Mouse (Mus musculus) retina, postnatal 7 days (tissue): ENCODE results near the gene Panx2.
A peak's percentile ranks its signal among the peaks of the same experiment; 100 is the strongest.

Experiments used
- DNase-seq: peaks from one replicate; pipeline ENCODE4 v3.0.0-alpha.2; 2012; ENCODE audit warnings: low read depth, low spot score

Panx2 gene

DNA sequence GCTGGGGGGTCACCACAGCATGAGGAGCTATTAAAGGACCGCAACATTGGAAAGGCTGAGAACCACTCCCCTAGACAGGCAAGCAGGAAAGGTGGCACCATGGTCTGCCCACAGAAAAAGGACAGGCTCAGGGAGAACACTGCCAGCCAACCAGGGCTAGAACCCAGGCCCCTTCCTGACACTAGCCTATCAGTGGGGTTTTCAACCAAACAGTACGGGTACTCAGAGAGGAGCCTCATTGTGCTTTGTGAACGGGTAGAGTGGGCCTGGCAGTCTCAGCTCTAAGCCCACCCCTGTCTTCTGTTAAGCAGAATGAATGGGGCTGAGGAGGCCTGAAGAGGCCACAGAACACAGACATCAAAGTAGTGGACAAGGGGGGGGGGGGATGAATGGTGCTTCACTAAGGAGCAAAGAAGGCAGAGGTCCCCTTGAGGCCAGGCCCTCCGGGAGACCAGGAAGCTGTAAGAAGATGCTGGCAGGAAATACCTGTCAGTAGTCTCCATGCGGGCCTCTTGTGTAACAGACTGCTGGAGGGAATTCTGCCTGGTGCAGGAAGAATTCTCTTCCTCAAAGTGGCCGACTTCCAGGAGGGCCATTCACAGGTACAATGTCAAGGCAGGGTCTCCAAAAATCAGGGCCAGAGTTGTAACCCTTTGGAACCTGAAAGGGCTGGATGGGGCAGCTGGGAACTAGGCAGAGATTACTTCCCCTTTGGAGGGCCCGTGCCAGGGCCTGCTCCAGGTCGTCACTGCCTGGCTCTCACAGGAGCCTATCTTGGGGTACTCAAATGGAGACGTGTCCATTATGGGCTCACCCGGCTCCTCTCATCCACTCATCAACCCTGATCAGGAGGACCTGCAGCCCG, 15.3 kb downstream of the Panx2 start, which contains the start of gene Trabd:
Trabd (plus strand) TSS at position 512 of the 865 bp plus-strand sequence.
- DNase-seq = no peak

DNA sequence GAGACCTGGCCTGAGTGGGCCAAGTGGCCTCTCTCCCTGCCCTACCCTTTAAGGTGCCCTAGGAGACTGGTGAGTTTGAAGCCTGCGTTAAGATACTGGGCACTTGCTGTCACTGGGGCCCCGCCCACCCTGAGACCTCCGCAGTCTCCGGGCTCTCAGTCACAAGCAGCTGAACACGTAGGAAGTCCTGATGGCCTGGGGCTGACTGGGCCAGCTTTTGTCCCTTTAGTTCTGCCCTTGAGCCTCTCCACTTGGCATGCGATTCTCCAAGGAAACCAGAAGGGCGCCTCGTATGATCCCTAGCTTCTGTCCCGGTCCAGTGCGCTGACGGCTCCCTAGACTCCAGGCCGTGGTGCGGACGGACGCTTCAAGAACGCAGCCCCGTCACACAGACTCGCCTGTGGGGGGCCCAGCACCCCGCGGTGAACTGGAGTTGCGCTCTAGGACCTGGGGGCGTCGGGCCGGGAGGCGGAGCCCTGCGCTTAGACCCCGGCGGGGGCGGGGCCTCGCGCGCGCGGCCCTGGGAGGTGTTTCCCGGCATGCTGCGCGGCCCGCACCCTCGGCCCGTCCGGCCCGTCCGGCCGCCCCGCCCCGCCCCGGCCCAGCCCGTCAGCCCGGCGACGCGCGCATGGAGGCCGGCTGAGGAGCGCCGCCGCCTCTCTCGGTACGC, 16.1 kb downstream of the Panx2 start:
- peak; percentile 82 for DNase-seq

GRCm38 (mm10) chr15:89076156-89076731, 16.7 kb downstream of the Panx2 start:
- no peak for DNase-seq

- DNase-seq = no peak
Measured at GRCm38 (mm10) chr15:89078208-89078836, 18.8 kb downstream of the Panx2 start.

- DNase-seq = no peak
Measured at GRCm38 (mm10) chr15:89083906-89084305, 24.4 kb downstream of the Panx2 start.

GRCm38 (mm10) chr15:89084826-89085225, 25.3 kb downstream of the Panx2 start:
- no peak for DNase-seq

DNA sequence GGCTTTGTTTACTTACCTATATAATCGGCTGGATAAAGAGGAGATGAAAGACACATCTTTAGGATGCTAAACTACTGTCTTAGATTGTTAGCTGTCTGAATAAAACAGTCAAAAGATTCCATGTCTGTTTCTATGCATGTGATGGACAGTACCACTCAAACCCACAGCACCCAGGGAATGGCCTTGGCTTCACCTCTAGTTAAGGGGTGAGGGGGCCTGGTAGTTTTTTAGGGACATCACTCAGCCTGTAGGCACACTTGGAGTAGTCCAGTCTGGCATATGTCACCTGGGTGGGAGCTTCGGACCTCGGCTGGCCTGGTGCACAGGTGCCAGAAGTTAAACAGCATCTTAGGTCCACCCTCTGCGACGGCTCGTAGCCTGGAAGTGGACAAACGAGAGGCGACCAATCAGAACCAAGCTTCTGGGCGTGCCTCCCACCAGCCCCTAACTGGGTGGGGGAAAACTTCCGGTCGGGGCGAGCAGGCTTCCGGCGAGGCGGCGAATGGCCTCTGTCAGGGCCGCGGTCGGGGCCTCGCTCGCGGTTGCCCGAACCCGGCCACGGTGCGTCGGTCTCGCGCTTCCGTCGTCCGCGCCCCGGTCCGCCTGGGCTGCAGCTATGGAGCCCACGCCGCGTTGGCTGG, 29.2 kb downstream of the Panx2 start, which contains the start of gene Selenoo:
Selenoo (plus strand) TSS at position 478 of the 641 bp plus-strand sequence.
- DNase-seq = peak; percentile 81

GRCm38 (mm10) chr15:89089248-89090051, 29.9 kb downstream of the Panx2 start:
- no peak for DNase-seq

DNA sequence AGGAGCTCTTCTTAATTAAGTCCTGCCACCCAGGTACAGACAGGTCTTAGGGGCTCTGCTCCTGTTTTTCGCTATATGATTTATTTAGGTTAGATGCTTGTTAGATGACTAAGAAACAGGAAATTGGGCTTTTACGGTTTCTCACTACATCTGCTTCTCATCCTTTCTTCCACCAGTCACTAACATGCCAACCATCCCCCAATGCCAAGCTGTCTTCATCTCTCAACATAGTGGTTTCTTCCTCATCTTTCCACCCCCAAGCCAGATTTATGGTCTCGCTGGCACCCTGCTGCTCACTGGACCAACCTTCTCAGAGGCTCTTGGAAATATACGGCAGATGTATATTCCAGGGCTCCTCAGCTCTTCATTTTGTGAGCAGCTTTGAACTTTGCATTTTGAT, 31.1 kb downstream of the Panx2 start:
- DNase-seq = no peak

GRCm38 (mm10) chr15:89092181-89092580, 32.6 kb downstream of the Panx2 start:
- DNase-seq = no peak

DNA sequence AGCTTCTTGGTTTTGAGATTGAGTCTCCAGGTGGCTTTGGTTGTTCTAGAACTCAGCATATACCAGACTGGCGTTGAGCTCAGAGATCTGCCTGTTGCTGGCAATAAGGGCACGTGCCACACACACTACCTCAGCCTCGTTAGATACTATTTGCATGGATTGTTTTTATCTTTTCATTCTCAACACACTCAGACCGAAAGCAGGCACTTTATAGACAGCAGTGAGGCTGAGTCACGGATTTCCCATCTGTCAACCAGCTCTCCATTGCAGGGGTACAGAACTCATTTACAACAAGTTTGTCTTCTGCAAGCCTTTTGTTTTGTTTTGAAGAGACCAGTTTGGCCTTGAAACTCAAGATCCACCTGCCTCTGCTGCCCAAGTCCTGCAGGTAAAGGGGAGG, 37.9 kb downstream of the Panx2 start:
- DNase-seq = no peak

- DNase-seq = no peak
Measured at GRCm38 (mm10) chr15:89098616-89099015, 39.1 kb downstream of the Panx2 start.

- DNase-seq = no peak
Measured at GRCm38 (mm10) chr15:89100823-89101222, 41.3 kb downstream of the Panx2 start.

DNA sequence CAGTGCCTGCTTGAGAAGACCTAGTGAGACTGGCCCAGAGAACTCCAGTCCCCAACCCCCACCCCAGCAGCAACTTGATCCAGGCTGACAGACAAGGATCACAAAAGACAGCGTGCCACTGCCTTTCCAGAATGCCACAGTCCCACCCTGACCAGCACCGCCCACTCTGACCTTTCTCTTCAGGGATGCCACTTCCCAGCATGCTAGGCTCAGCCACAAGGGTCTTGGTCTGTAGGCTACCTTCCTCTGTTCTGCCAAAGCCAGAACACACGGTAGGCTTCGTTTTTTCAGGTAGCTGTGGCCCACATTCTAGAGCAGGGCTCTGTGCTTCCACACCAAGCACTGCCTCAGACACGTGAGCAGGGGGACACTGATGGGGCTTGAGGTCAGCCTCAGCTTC, 43.1 kb downstream of the Panx2 start:
- no peak for DNase-seq

DNA sequence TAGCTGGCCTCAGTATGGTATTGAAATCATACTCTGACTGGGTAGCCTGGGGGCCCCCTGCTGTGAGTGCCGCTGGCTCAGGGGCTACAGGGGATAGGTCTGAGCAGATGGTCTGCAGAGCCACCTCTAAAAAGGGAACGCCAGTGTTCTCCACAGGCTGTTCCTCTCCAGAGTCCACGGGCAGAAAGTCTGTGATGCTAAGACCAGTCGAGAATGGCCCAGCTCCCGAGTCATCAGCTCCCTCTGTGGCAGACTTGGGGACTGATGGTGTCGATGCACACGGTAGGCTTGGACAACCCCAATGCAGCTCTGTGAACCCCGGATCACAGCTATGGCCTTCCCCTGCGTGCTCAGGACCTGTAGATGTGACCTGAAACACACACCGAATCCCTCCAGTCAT, 44.4 kb downstream of the Panx2 start:
- no peak for DNase-seq

- DNase-seq = no peak
Measured at GRCm38 (mm10) chr15:89104425-89104824, 44.9 kb downstream of the Panx2 start.

- no peak for DNase-seq
Measured at GRCm38 (mm10) chr15:89106073-89106472, 46.5 kb downstream of the Panx2 start.

GRCm38 (mm10) chr15:89106976-89107375, 47.4 kb downstream of the Panx2 start:
- DNase-seq = no peak

- no peak for DNase-seq
Measured at GRCm38 (mm10) chr15:89110147-89110546, 50.6 kb downstream of the Panx2 start.

- DNase-seq = no peak
Measured at GRCm38 (mm10) chr15:89118007-89118406, 58.5 kb downstream of the Panx2 start.
